Mouse (Mus musculus): ENCODE results near the gene Tbc1d22a.
"Not testable (repeated sequence)": the region's sequence is repeated elsewhere in the genome, so short reads cannot be mapped to it uniquely, and the experiment has no call there.

DNA sequence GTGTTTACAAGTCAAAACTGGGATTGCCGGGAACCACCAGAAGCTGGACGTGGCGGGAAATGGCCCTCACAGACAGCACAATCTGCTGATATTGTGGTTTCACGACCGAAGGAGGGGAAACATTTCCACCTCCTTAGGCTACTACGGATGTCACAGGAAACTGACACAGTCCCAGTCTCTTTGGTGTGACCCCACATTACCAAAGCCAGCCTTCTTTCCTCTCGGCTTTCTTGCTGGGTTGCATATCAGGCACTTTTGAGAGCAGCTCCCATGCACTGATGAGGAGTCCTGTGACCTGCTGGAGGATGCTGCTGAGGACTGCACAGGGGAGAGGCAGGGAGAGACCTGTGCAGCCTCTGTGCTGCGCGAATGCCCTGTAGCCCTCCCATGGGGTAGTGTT lies 2.4 kb downstream of the Tbc1d22a start:
- TF ChIP-seq ZNF384, CHD2 (IDR thresholded peaks at IDR 0.05; ENCODE audit: low read depth, low read length): not testable (repeated sequence)

Measured in ES-E14 (cell line).